Mouse (Mus musculus): ENCODE data around the gene Tubb4a. TPM values are rescaled to one million over a fixed set of nuclear protein-coding genes. Genes with fewer than 3 reads are reported as not detected.
A peak's percentile ranks its signal among the peaks of the same experiment; 100 is the strongest.

Tubb4a gene
- polyA plus RNA-seq, 1 experiment = 5.8 TPM

- TF ChIP-seq CTCF (IDR thresholded peaks at IDR 0.05; ENCODE audit: low read depth, low read length) = no peak
- TF ChIP-seq POLR2A (IDR thresholded peaks at IDR 0.05; ENCODE audit: insufficient read depth, low read length) = peak; percentile 12
- 0 out of 2 replicates have a peak, but pooled peaks have one; percentile 2 for TF ChIP-seq EP300 (IDR thresholded peaks at IDR 0.05; ENCODE audit: insufficient read depth, low read depth, low read length)
- H3K9ac ChIP-seq (ENCODE audit: low read depth, poor library complexity, severe bottlenecking) = peak within 1 kb of the TSS; percentile 48
- no peaks in the 10 kb centered on the region for H3K9me3 ChIP-seq (replicated peaks; ENCODE audit: control insufficient read depth, insufficient read depth, low read length, poor library complexity, severe bottlenecking)
- H3K4me3 ChIP-seq (ENCODE audit: low read depth, low read length) = peak within 1 kb of the TSS; percentile 85
- H3K27me3 ChIP-seq (ENCODE audit: control insufficient read depth, insufficient read depth, low read length, poor library complexity, severe bottlenecking) = peaks cover 4% of the 10 kb centered on the region; the same call in 1 of the 2 replicates
- no peaks in the 10 kb centered on the region for H3K4me1 ChIP-seq (ENCODE audit: control insufficient read depth, insufficient read depth, low read length)
- no peak within 1 kb of the TSS for H3K27ac ChIP-seq (ENCODE audit: insufficient read depth, low read length)
- no peaks in the 10 kb centered on the region for H3K36me3 ChIP-seq (ENCODE audit: control insufficient read depth, insufficient read depth, low read length, poor library complexity, severe bottlenecking)
These were observed 17.8 kb upstream of the Tubb4a start, which contains the start of gene Tnfsf9 for GRCm38 (mm10) chr17:57105181-57106034. TSS of gene Tnfsf9 (plus strand) at chr17:57105325.

GRCm38 (mm10) chr17:57104496-57104895, 16.9 kb upstream of the Tubb4a start:
- peaks cover 4% of the 10 kb centered on the region; the same call in 1 of the 2 replicates for H3K27me3 ChIP-seq (ENCODE audit: control insufficient read depth, insufficient read depth, low read length, poor library complexity, severe bottlenecking)
- no peak overlapping the region; the same call in 1 of the 2 replicates for H3K4me3 ChIP-seq (ENCODE audit: low read depth, low read length)
- no peaks in the 10 kb centered on the region for H3K9me3 ChIP-seq (replicated peaks; ENCODE audit: control insufficient read depth, insufficient read depth, low read length, poor library complexity, severe bottlenecking)
- H3K36me3 ChIP-seq (ENCODE audit: control insufficient read depth, insufficient read depth, low read length, poor library complexity, severe bottlenecking) = no peaks in the 10 kb centered on the region
- peak overlapping the region; percentile 48 for H3K9ac ChIP-seq (ENCODE audit: low read depth, poor library complexity, severe bottlenecking)
- TF ChIP-seq CTCF (IDR thresholded peaks at IDR 0.05; ENCODE audit: low read depth, low read length) (no peak), EP300 (IDR thresholded peaks at IDR 0.05; ENCODE audit: insufficient read depth, low read depth, low read length) (no peak), POLR2A (IDR thresholded peaks at IDR 0.05; ENCODE audit: insufficient read depth, low read length) (no peak)
- no peak overlapping the region for H3K27ac ChIP-seq (ENCODE audit: insufficient read depth, low read length)
- H3K4me1 ChIP-seq (ENCODE audit: control insufficient read depth, insufficient read depth, low read length) = no peaks in the 10 kb centered on the region

GRCm38 (mm10) chr17:57102276-57102675, 14.7 kb upstream of the Tubb4a start:
- Histone ChIP-seq H3K36me3 (ENCODE audit: control insufficient read depth, insufficient read depth, low read length, poor library complexity, severe bottlenecking) (no peaks in the 10 kb centered on the region), H3K4me1 (ENCODE audit: control insufficient read depth, insufficient read depth, low read length) (no peaks in the 10 kb centered on the region), H3K9ac (ENCODE audit: low read depth, poor library complexity, severe bottlenecking) (no peak overlapping the region), H3K4me3 (ENCODE audit: low read depth, low read length) (no peak overlapping the region), H3K27ac (ENCODE audit: insufficient read depth, low read length) (no peak overlapping the region), H3K9me3 (replicated peaks; ENCODE audit: control insufficient read depth, insufficient read depth, low read length, poor library complexity, severe bottlenecking) (no peaks in the 10 kb centered on the region), H3K27me3 (ENCODE audit: control insufficient read depth, insufficient read depth, low read length, poor library complexity, severe bottlenecking) (peaks cover 4% of the 10 kb centered on the region; the same call in 1 of the 2 replicates)
- no peak for TF ChIP-seq EP300 (IDR thresholded peaks at IDR 0.05; ENCODE audit: insufficient read depth, low read depth, low read length)
- TF ChIP-seq CTCF (IDR thresholded peaks at IDR 0.05; ENCODE audit: low read depth, low read length) = no peak
- no peak for TF ChIP-seq POLR2A (IDR thresholded peaks at IDR 0.05; ENCODE audit: insufficient read depth, low read length)

GRCm38 (mm10) chr17:57099629-57100325, 12.2 kb upstream of the Tubb4a start:
- Histone ChIP-seq H3K4me1 (ENCODE audit: control insufficient read depth, insufficient read depth, low read length) (peaks cover 3% of the 10 kb centered on the region), H3K4me3 (ENCODE audit: low read depth, low read length) (peak overlapping the region; percentile 26; the same call in 1 of the 2 replicates), H3K9me3 (replicated peaks; ENCODE audit: control insufficient read depth, insufficient read depth, low read length, poor library complexity, severe bottlenecking) (no peaks in the 10 kb centered on the region), H3K9ac (ENCODE audit: low read depth, poor library complexity, severe bottlenecking) (no peak overlapping the region), H3K27ac (ENCODE audit: insufficient read depth, low read length) (peak overlapping the region; percentile 22; the same call in 1 of the 2 replicates), H3K36me3 (ENCODE audit: control insufficient read depth, insufficient read depth, low read length, poor library complexity, severe bottlenecking) (no peaks in the 10 kb centered on the region), H3K27me3 (ENCODE audit: control insufficient read depth, insufficient read depth, low read length, poor library complexity, severe bottlenecking) (no peaks in the 10 kb centered on the region)
- no peak for TF ChIP-seq EP300 (IDR thresholded peaks at IDR 0.05; ENCODE audit: insufficient read depth, low read depth, low read length)
- no peak for TF ChIP-seq POLR2A (IDR thresholded peaks at IDR 0.05; ENCODE audit: insufficient read depth, low read length)
- peak; percentile 7 for TF ChIP-seq CTCF (IDR thresholded peaks at IDR 0.05; ENCODE audit: low read depth, low read length)

- Histone ChIP-seq H3K9me3 (replicated peaks; ENCODE audit: control insufficient read depth, insufficient read depth, low read length, poor library complexity, severe bottlenecking) (no peaks in the 10 kb centered on the region), H3K27ac (ENCODE audit: insufficient read depth, low read length) (no peak overlapping the region), H3K36me3 (ENCODE audit: control insufficient read depth, insufficient read depth, low read length, poor library complexity, severe bottlenecking) (no peaks in the 10 kb centered on the region), H3K4me3 (ENCODE audit: low read depth, low read length) (no peak overlapping the region), H3K4me1 (ENCODE audit: control insufficient read depth, insufficient read depth, low read length) (peaks cover 3% of the 10 kb centered on the region), H3K9ac (ENCODE audit: low read depth, poor library complexity, severe bottlenecking) (no peak overlapping the region), H3K27me3 (ENCODE audit: control insufficient read depth, insufficient read depth, low read length, poor library complexity, severe bottlenecking) (no peaks in the 10 kb centered on the region)
- no peak for TF ChIP-seq POLR2A (IDR thresholded peaks at IDR 0.05; ENCODE audit: insufficient read depth, low read length)
- no peak for TF ChIP-seq EP300 (IDR thresholded peaks at IDR 0.05; ENCODE audit: insufficient read depth, low read depth, low read length)
- no peak for TF ChIP-seq CTCF (IDR thresholded peaks at IDR 0.05; ENCODE audit: low read depth, low read length)
These were observed 10.7 kb upstream of the Tubb4a start for GRCm38 (mm10) chr17:57098321-57098720.

All from ES-Bruce4 (cell line).